Mouse (Mus musculus): ENCODE data around the gene H2al1o. TPM values are rescaled to one million over a fixed set of nuclear protein-coding genes. Genes with fewer than 3 reads are reported as not detected.
"Not testable (repeated sequence)": the region's sequence is repeated elsewhere in the genome, so short reads cannot be mapped to it uniquely, and the experiment has no call there.

Gene H2al1o
- total RNA-seq (2021): not detected

DNA sequence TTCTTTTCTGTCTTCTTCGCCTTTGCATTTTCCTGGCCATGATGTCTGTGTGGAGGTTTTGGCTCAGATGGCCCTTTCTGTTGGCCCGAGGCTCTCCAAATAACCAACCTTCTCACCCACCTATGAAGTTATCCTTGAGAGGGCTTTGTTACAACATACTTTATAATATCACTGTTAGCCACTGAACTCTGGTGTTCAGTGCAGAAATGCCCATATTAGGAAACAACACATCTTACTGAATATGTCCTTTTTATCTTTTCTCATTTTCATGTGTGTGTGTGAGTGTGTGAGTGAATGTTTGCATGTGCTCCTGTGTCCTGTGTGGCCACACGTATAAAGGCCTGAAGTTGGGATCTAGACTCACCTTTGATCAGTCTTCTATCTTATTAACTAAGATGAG is at the start of gene H2al1o:
H2al1o (minus strand) TSS at position 101 of the 400 bp plus-strand sequence.
- not testable (repeated sequence) for DNase-seq

DNA sequence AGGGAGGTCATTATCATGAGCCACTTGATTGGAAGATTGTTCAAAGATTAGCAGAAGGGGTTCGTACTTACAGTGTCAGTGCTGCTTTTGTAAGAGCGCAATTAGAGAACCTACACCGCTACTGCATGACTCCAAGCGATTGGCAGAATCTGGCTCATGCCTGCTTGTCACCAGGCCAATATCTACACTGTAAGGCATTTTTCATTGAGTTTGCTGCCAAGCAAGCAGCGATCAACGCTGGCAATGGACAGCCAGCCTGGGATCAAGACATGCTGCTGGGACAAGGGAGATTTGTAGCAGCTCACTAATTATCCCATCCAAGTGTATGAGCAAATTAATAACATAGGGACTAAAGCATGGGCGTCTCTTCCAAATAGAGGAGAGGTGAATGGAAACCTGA is 25.8 kb upstream of the H2al1o start:
- DNase-seq: not testable (repeated sequence)

DNA sequence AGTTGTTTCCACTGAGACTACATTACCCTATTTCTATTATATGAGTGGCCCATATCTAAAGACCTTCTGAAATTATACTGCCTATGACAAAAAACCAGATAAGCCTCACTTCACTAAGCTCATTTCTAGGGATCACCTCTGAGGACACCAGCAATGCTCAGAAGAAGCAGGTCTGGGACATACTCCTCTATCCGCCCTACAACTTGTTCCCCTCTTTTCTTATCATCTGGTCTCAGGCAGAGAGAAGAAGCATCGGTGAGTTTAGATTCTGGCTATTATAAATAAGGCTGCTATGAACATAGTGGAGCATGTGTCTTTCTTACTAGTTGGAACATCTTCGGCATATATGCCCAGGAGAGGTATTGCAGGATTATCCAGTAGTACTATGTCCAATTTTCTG is 35.3 kb downstream of the H2al1o start:
- no peak for DNase-seq

Other genes starting within 250 kb of the H2al1o start
- not detected for gene H2al1k, start 221.8 kb downstream of the H2al1o start, total RNA-seq (2021)
- 1 to 10 TPM; 3.1 to 6.2 TPM for gene Cybb, start 84.6 kb downstream of the H2al1o start, total RNA-seq (2021)
- gene Dynlt3, start 90.6 kb upstream of the H2al1o start, total RNA-seq (2021): 10 to 100 TPM; 51.6 to 54.3 TPM

Measured in heart, postnatal 4 days (tissue).